Mouse (Mus musculus) hindbrain, embryonic 11.5 days (tissue): ENCODE data around the gene Efcab11. TPM values are rescaled to one million over a fixed set of nuclear protein-coding genes. Genes with fewer than 3 reads are reported as not detected.

Source experiments
- ATAC-seq: fragments of 200-750 bp; cut with Nextera tagmentation; 2 replicates; pipeline ENCODE4 v1.8.0; 2017; ENCODE audit warnings: mild to moderate bottlenecking, moderate TSS enrichment, moderate library complexity; ENCODE audit not compliant: low FRiP score
- DNase-seq: peaks from one replicate; pipeline ENCODE4 v3.0.0-alpha.2; 2015; ENCODE audit warnings: low spot score
- H3K27ac ChIP-seq: fragments of 300-500 bp; sonication (generic); 2 replicates; pipeline ENCODE4 v1.5.1; 2014; ENCODE audit warnings: mild to moderate bottlenecking, low read depth, low read length
- H3K27me3 ChIP-seq: fragments of 300-500 bp; sonication (generic); 2 replicates; pipeline ENCODE4 v1.6.1; 2014; ENCODE audit warnings: mild to moderate bottlenecking, low read length, moderate library complexity, mixed read lengths; ENCODE audit not compliant: control insufficient read depth, insufficient read depth
- H3K36me3 ChIP-seq: fragments of 300-500 bp; sonication (generic); 2 replicates; pipeline ENCODE4 v1.6.1; 2014; ENCODE audit warnings: mild to moderate bottlenecking, low read length, moderate library complexity, mixed read lengths; ENCODE audit not compliant: control insufficient read depth, insufficient read depth
- H3K4me1 ChIP-seq: fragments of 300-500 bp; sonication (generic); replicated peaks from 2 replicates; pipeline ENCODE4 v1.6.1; 2014; ENCODE audit warnings: low read length, mixed read lengths; ENCODE audit not compliant: control insufficient read depth, insufficient read depth
- H3K4me2 ChIP-seq: fragments of 300-500 bp; sonication (generic); replicated peaks from 2 replicates; pipeline ENCODE4 v1.6.1; 2014; ENCODE audit warnings: mild to moderate bottlenecking, low read depth, low read length
- H3K4me3 ChIP-seq: fragments of 300-500 bp; sonication (generic); 2 replicates; pipeline ENCODE4 v1.5.1; 2014; ENCODE audit warnings: low read depth, low read length
- H3K9ac ChIP-seq: fragments of 300-500 bp; sonication (generic); 2 replicates; pipeline ENCODE4 v1.6.1; 2014; ENCODE audit warnings: low read depth, low read length
- H3K9me3 ChIP-seq: fragments of 300-500 bp; sonication (generic); 2 replicates; pipeline ENCODE4 v1.6.1; 2016; ENCODE audit warnings: low read length; ENCODE audit not compliant: control insufficient read depth
- WGBS: fragments of 180-500 bp; shearing (Covaris S2); extraction: QIAGEN DNeasy Blood & Tissue Kit; methylation state at CpG from one replicate; pipeline ENCODE4 v1.1.7; 2014; 5-methylcytosine and 5-hydroxymethylcytosine counted together
- polyA plus RNA-seq: library from polyadenylated mRNA; unstranded; fragments of >200 nt; fragmentation: Nextera tagmentation; extraction: Ambion mirVana; gene quantifications from 2 replicates; pipeline ENCODE4 v1.2.1, GENCODE M21; 2014

Gene Efcab11
- polyA plus RNA-seq, 1 experiment from 2014 or later, result 25.6 TPM

- H3K27ac ChIP-seq, result no peak overlapping the region
- DNase-seq (no peak), ATAC-seq (no peak)
- H3K4me2 ChIP-seq, result no peak overlapping the region
- 90% methylated on average over 4 of the region's 4 CpGs for WGBS
- H3K36me3 ChIP-seq, result peaks cover 6% of the 10 kb centered on the region; the same call in 1 of the 2 replicates
- H3K4me1 ChIP-seq, result no peaks in the 10 kb centered on the region
- H3K4me3 ChIP-seq, result no peak overlapping the region
- H3K27me3 ChIP-seq, result no peaks in the 10 kb centered on the region
- H3K9me3 ChIP-seq, result no peaks in the 10 kb centered on the region
- no peak overlapping the region for H3K9ac ChIP-seq
These were observed 13.6 kb upstream of the Efcab11 start for GRCm38 (mm10) chr12:99897846-99898245.

- Histone ChIP-seq H3K4me2 (peak overlapping the region; percentile 77), H3K27me3 (no peaks in the 10 kb centered on the region), H3K9ac (peak overlapping the region; percentile 67), H3K27ac (no peak overlapping the region; the same call in 1 of the 2 replicates), H3K4me1 (0 out of 2 replicates have a peak, but pooled peaks cover 2% of the 10 kb centered on the region), H3K4me3 (peak overlapping the region; percentile 58), H3K36me3 (no peaks in the 10 kb centered on the region), H3K9me3 (no peaks in the 10 kb centered on the region)
- DNase-seq (no peak), ATAC-seq (no peak)
- WGBS, result 41% methylated on average over 8 of the region's 8 CpGs
These were observed 1.2 kb upstream of the Efcab11 start for GRCm38 (mm10) chr12:99885282-99885901.

- peak overlapping the region; percentile 77 for H3K4me2 ChIP-seq
- peak overlapping the region; percentile 67 for H3K9ac ChIP-seq
- H3K4me1 ChIP-seq, result 0 out of 2 replicates have a peak, but pooled peaks cover 2% of the 10 kb centered on the region
- no peak for DNase-seq
- H3K9me3 ChIP-seq, result no peaks in the 10 kb centered on the region
- ATAC-seq, result peak; percentile 67
- peak overlapping the region; percentile 58 for H3K4me3 ChIP-seq
- no peaks in the 10 kb centered on the region for H3K36me3 ChIP-seq
- WGBS, result 1% methylated on average over 11 of the region's 11 CpGs
- peak overlapping the region; percentile 75 for H3K27ac ChIP-seq
- no peaks in the 10 kb centered on the region for H3K27me3 ChIP-seq
These were observed 530 bp downstream of the Efcab11 start for GRCm38 (mm10) chr12:99883713-99884105.

GRCm38 (mm10) chr12:99883000-99883712 lies 1.1 kb downstream of the Efcab11 start:
- peak overlapping the region; percentile 77 for H3K4me2 ChIP-seq
- H3K36me3 ChIP-seq, result no peaks in the 10 kb centered on the region
- 0 out of 2 replicates have a peak, but pooled peaks cover 2% of the 10 kb centered on the region for H3K4me1 ChIP-seq
- DNase-seq (peak; percentile 97), ATAC-seq (peak; percentile 93)
- peak overlapping the region; percentile 58 for H3K4me3 ChIP-seq
- H3K27ac ChIP-seq, result no peak overlapping the region
- peak overlapping the region; percentile 67 for H3K9ac ChIP-seq
- WGBS, result under 1% methylated on average over 38 of the region's 38 CpGs
- H3K9me3 ChIP-seq, result no peaks in the 10 kb centered on the region
- H3K27me3 ChIP-seq, result no peaks in the 10 kb centered on the region

GRCm38 (mm10) chr12:99874609-99875008 lies 9.6 kb downstream of the Efcab11 start:
- Histone ChIP-seq H3K4me3 (no peak overlapping the region), H3K36me3 (no peaks in the 10 kb centered on the region), H3K9me3 (no peaks in the 10 kb centered on the region), H3K27me3 (no peaks in the 10 kb centered on the region), H3K9ac (no peak overlapping the region), H3K27ac (no peak overlapping the region), H3K4me2 (no peak overlapping the region), H3K4me1 (no peaks in the 10 kb centered on the region)
- no peak for ATAC-seq
- 82% methylated on average over 6 of the region's 6 CpGs for WGBS
- no peak for DNase-seq

GRCm38 (mm10) chr12:99873443-99873842 lies 10.8 kb downstream of the Efcab11 start:
- no peak for ATAC-seq

GRCm38 (mm10) chr12:99868821-99869220 lies 15.4 kb downstream of the Efcab11 start:
- ATAC-seq (no peak), DNase-seq (no peak)
- Histone ChIP-seq H3K9ac (no peak overlapping the region), H3K36me3 (no peaks in the 10 kb centered on the region), H3K4me1 (no peaks in the 10 kb centered on the region), H3K4me2 (no peak overlapping the region), H3K27ac (no peak overlapping the region), H3K27me3 (no peaks in the 10 kb centered on the region), H3K9me3 (no peaks in the 10 kb centered on the region), H3K4me3 (no peak overlapping the region)
- WGBS, result 90% methylated on average over 1 of the region's 1 CpGs

More at GRCm38 (mm10) chr12:99873443-99873842, 10.8 kb downstream of the Efcab11 start:
- Histone ChIP-seq H3K27me3 (no peaks in the 10 kb centered on the region), H3K4me3 (no peak overlapping the region), H3K9me3 (no peaks in the 10 kb centered on the region), H3K4me2 (no peak overlapping the region), H3K4me1 (no peaks in the 10 kb centered on the region), H3K27ac (no peak overlapping the region), H3K9ac (no peak overlapping the region), H3K36me3 (no peaks in the 10 kb centered on the region)
- no peak for DNase-seq
- 58% methylated on average over 3 of the region's 3 CpGs for WGBS

- ATAC-seq (no peak), DNase-seq (no peak)
- H3K36me3 ChIP-seq, result no peaks in the 10 kb centered on the region
- no peak overlapping the region for H3K4me3 ChIP-seq
- H3K4me2 ChIP-seq, result no peak overlapping the region
- no peaks in the 10 kb centered on the region for H3K9me3 ChIP-seq
- no peaks in the 10 kb centered on the region for H3K27me3 ChIP-seq
- no peak overlapping the region for H3K9ac ChIP-seq
- no peaks in the 10 kb centered on the region for H3K4me1 ChIP-seq
- no peak overlapping the region for H3K27ac ChIP-seq
These were observed 19.6 kb downstream of the Efcab11 start for GRCm38 (mm10) chr12:99864613-99865012.

- no peak for DNase-seq
- no peak overlapping the region for H3K4me3 ChIP-seq
- H3K9ac ChIP-seq, result no peak overlapping the region
- H3K4me1 ChIP-seq, result no peaks in the 10 kb centered on the region
- H3K27me3 ChIP-seq, result no peaks in the 10 kb centered on the region
- no peak overlapping the region for H3K27ac ChIP-seq
- H3K4me2 ChIP-seq, result no peak overlapping the region
- no peaks in the 10 kb centered on the region for H3K36me3 ChIP-seq
- 90% methylated on average over 4 of the region's 4 CpGs for WGBS
- no peaks in the 10 kb centered on the region for H3K9me3 ChIP-seq
- ATAC-seq, result no peak
These were observed 23.3 kb downstream of the Efcab11 start for GRCm38 (mm10) chr12:99860981-99861380.
